Mouse (Mus musculus): ENCODE measurements around the gene Ascl1. TPM values are rescaled to one million over a fixed set of nuclear protein-coding genes. Genes with fewer than 3 reads are reported as not detected.

The Ascl1 gene
- polyA plus RNA-seq, 1 experiment, result 0.11 TPM

DNA sequence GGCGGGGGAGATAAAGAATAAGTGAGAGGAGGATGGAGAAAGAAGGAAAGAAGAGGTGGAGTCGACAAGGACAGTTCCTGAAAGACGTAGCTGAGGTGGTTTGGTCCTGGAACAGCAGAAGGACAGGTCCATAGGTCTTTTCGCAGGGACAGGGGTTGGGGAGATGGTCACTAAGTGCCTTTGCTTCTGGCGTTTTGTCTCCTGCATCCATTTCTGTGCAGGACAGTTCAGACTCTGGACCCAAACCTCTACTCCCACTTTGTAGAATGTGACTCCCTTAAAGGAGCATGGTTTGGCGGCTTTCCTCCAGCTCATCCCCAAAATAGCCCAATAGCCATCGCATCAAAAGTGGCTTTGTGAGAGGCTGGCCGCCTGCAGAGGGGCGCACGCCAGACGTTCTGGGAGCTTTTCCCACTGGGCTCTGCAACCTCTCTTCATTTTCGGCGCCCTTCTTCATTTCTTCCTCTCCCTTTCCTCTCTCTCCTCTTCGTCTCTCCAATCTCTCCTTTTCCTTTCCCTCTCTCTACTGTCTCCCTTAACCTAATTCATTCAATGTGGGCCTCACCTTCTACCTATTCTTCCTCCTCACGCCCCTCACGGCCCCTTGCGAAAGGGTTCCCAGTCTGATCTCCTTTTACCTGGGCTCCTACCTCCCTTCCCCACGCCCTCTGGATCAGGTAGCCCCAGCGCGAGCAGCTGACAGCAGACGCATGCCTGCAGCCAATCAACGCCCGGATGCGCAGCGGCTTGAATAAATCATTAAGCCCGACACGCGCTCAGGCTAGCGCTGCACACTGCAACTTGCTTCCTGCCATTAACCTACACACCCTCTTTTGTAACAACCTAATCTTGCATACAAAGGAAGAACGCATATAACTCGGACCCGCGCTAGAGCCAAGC, 7.5 kb downstream of the Ascl1 start:
- DNase-seq (ENCODE audit: low spot score), result no peak

DNA sequence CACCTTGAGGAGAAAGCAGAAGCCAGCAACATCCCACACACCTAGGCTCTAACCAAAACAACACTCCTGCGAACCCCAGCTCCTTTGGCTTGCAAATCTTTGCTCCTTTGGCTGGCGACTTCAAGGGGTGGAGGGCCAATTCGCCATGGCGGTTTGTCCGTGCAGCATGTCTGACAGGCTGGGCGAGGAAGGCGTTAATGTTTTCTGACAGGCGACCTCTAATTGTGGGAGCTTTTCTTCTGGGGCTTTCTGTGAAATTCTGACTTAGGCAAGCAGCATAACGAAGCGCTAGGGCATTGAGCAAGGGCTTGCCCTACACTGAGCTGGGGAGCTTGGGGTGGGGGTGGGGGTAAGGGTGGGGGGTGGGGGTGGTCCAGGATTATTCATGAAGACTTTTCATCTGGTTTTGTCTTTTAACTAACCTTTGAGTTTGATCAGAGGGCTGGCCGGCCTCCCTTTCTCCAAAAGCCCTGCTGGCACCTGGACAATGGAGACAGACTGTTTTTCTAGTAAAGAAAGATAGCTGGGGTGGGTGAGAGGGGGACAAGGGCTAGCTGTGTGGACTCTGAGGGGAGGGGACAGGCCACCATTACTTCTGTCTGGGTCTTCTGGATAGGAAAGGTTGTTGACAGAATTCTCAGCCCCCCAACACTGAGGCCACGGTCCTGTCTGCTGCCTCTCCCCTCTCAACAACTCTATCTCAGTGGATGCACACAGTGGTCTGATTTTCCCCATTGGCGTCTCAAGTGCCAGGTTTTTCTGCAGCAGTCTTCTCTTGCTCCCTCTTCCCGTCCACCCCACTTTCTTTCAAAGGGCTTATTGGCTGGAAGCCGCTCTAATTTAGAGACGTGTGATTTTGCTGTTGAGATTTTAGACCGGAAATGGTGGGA, 8.4 kb downstream of the Ascl1 start:
- no peak for DNase-seq (ENCODE audit: low spot score)

DNA sequence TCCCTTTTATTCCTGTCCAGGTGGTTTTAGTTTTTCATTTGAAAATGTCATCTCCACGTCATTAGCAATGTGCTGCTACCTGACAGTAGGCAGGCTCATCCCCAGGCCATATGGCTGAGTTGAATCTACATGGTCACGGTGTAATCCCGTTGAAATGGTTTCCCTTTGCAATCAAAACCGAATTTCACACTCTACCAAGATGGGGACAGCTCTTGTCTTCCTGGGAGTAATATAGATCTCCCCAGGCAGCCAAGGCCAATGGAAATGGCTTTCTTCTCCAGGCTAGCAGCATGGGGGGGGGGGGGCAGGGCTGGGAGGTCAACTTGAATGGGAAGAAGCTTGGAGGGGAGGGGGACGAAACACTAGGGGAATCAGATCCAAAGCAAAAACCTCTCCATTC, 15.6 kb downstream of the Ascl1 start:
- no peak for DNase-seq (ENCODE audit: low spot score)

DNA sequence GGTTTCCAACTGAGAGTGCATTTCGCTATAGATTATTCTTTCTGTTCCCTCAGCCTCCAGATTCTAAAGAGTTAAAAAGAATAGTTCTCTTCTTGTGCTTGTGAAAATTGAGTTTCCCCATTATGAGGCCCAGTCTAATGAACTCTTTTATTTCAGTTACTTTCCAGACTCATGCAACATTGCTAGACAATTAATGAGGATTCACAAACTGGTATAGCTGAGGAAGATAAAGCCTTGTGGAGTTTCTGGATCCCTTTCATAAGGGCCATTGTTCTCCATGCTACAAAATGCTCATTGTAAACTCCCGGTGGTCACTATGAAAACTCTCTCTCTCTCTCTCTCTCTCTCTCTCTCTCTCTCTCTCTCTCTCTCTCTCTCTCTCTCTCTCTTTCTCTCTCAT, 18.5 kb downstream of the Ascl1 start:
- no peak for DNase-seq (ENCODE audit: low spot score)

DNA sequence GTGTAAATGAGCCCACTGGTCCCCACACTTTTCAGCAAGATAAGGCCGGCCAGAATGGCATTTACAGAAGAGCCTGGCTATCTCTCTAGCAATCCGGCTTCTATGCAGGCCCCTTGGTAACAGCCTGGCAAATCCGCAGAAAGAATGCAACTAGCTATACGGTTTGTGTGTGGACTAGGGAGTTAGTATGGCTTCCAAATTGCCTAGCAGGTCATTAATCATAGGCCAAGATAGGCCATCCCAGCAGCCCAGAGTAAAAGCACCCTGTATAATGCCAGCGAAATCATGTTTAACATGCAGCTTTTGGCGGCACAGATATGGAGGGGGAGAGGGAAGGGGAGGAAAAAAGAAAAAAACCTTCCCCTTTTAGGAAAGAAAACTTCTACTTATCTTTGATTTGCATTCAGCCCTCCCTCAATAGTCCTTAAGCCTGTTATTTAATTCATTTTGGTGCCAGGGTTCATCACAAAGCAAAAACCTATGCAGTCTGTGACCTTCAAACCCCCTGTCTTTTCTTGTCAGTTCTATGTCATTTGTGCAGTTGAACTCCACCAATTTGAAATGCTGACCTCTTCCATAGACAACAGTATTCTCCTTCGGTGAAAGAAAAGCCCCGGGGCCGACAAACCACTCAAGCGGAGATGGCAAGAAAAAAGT, 19.9 kb downstream of the Ascl1 start:
- no peak for DNase-seq (ENCODE audit: low spot score)

DNA sequence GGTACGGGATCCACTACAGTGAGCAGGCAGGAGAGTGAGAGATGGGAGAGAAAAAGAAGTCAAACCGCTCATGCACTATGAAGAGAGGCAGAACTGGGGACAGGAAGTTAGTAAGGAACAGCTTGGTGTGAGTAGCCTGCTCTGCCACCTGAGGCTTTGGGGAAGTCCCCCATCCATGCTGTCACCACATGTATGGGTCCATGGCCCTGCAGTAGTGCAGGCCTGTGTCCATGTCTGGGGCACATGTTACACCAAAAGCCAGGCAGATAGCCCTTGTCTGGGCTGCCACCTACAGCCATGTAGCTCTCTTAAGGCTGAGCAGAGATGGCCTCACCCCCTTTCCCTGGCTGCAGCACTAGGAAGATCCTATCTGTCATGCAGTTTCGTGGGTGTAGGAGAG, 42.7 kb downstream of the Ascl1 start:
- no peak for DNase-seq (ENCODE audit: low spot score)

DNA sequence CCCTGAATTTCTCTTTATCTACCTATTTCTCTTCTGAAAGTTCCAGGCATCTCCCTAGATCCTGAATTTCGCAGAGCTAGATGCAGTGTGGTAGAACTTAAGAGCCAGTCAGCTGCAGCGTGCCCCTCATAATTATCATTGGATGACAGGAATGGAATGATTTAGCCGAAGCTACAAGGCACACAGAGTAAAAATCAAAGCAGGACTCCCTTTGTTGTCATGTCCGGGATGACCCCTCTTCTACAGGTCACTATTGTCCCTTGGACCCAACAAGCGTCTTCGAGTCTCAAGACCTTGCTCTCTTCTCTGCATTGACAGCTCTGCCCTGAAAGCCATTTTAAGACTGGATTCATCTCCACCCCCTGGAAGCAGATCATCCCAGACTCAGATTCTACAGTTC, 44.1 kb downstream of the Ascl1 start:
- no peak for DNase-seq (ENCODE audit: low spot score)

DNA sequence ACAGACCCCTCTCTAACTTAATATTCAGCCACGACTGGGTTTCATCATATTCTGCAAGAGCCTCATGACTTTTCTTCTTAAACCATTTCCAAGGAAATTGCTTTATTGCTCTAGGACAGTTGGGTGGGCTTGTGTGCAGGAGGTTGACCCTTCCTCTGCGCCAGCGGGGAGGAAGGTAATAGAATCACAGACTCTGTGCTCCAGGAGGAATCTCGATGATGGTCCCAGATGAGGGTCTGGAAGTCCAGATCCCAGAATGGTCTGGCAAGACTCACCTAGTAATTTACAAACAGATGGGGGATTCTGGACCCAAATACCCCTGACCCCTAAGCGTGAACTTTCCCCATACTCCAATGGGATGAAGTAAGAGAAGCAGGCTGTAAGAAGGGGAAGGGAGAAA, 45.2 kb downstream of the Ascl1 start:
- DNase-seq (ENCODE audit: low spot score), result no peak

DNA sequence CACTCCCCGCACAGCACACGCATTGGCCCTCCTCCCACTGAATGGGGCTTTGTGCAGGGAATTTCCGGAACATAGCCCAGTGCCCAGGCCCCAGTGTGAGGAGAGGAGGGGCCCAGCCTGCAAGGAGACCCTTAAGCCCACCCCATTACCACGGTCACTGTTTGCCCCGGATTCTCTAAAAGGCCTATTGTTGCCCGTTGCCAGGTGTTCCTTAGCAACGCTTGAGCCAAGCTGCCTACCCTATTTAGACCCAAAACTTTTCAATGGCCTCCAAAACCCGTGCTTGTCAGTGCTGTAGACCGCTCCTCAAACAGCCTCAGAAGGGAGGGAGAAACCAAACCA, 45.7 kb downstream of the Ascl1 start:
- DNase-seq (ENCODE audit: low spot score), result no peak

DNA sequence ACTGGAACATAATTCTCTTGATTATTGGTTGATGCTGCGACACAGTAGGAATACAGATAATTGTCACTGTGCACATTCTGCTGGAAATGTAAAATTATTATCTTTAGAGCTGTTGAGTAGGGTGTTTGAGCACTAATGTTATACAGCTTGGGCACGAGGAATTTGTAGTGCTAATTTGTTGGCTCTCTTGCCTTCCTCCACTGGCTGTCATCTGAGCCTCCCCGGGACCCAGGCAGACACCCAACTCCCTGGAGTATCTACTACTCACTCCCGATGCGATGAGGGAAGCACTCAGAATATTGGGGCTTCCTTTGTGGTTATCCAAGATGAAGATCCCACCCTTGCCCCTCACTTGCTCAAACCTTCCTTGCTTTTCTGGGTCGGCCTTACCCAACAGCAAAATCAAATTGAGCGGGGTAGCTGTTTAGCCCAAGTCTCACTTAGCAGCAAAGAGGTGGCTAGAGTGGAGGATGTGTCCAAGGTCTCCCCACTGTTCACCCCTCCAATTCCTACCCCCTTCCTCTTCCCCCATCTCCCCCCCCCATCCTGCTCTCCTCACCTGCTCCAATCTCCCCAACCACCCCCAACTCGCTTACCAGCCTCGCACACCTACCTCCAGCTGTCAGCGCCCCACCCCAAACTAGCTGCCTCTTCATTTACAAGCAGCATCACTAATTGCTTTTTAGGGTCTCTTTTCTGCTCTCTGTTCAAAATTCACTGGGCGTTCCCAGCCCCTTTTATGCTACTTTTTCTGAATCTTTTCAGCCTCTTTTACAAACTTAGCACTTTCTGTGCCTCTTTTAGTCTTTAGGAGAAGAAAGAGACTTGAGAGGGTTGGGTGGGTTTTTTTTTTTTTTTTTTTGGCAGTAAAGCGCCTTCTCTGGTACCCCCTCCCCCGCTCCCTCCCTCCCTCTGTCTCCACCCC, 46.4 kb downstream of the Ascl1 start:
- DNase-seq (ENCODE audit: low spot score), result no peak

DNA sequence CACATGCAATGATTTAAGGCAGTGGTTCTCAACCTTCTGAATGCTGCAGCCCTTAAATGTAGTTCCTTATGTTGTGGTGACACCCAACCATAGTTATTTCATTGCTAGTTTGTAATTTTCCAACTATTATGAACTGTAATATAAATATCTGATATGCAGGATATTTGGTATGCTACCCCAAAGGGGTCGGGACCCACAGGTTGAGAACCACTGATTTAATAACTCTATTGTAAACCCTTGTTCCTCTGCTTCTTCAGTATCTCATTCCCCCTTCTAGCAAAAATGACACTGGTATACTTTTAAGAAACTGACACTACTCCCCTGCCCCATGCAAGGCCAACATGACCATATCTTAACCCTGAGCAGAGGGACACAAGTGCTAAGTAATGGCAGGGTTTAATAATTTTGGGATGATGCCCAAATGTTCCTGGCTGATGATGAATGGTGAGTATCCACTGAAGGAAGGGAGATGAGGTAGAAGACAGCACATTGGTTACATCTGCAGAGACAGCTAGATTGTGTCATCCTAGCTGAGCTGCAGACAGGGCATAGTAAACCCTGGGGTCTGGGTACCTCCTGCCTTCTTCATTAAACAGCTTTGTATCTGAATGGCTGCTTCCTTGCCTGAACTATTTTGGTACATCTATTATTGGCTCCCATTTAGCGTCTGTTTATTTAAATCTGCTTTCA, 47.2 kb downstream of the Ascl1 start:
- no peak for DNase-seq (ENCODE audit: low spot score)

Other genes with a start within 250 kb of the Ascl1 start
- gene Pah, start 28.1 kb upstream of the Ascl1 start, polyA plus RNA-seq (2012; rRNA removed), result not detected in 2 replicates